Mouse (Mus musculus): ENCODE results near the gene Efna1. TPM values are rescaled to one million over a fixed set of nuclear protein-coding genes. Genes with fewer than 3 reads are reported as not detected.

Gene Efna1
- polyA plus RNA-seq, 1 experiment from 2014 or later = 59.6 TPM

DNA sequence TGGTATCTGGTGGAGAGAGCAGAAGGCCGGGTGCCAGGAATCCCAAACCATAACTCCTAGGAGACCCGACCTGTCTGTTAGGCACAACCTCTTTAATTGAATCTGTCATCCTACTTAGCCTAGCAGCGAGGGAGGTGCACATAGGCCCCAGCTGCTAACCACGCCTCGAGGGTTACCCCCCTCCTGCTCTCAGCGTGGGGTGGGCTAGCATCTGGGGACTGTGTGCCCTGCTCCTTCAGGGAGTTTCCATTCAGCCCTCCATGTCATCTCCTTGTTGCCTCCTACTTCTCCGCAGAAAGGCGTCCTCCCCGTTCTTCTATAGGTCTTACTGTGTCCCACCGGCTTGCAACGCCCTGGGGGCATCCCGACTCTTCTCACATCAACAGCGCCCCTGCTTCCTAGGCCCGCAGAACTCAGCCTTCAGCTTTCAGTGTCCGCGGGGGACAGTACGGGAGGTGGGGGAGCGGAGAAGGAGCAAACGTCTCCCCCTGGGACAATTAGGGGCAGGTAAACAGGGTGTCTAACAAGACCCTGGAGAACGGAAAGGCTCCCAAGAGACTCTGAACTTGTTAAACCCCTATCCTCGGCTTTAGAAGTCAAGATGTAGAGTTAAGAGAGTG lies 38.1 kb upstream of the Efna1 start:
- peaks cover 77% of the 10 kb centered on the region for H3K4me1 ChIP-seq
- H3K9me3 ChIP-seq = no peaks in the 10 kb centered on the region
- ATAC-seq (ENCODE audit: insufficient number of reproducible peaks, low FRiP score, low TSS enrichment, low read depth) = no peak
- H3K27me3 ChIP-seq = peaks cover 33% of the 10 kb centered on the region
- H3K4me3 ChIP-seq = peak overlapping the region; percentile 72
- no peaks in the 10 kb centered on the region for H3K36me3 ChIP-seq
- 14% methylated on average over 21 of the region's 21 CpGs for WGBS
- peak overlapping the region; percentile 55; the same call in 1 of the 2 replicates for H3K27ac ChIP-seq
- 0 out of 2 replicates have a peak overlapping the region, but pooled peaks have one; percentile 29 for H3K9ac ChIP-seq
- peak overlapping the region; percentile 98 for H3K4me2 ChIP-seq

DNA sequence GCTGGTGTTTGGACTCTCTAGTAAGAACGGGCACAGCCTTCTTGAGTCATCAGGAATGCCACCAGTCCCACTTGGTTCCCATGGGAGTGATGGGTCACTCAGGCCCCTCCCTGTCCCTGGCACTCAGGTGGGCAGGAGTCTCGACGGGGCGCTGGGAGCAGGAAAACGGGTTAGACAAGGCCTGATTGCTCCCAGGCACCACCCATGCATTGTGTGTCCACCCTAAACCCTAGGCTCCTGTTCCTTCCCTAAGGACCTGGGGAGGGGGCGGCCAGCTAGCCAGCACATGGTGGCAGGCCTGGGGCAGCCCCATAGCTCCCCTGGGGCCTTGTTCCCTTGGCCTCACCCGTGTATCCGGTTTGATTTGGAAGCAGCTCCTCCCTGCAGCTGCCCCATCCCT lies 37.4 kb upstream of the Efna1 start:
- Histone ChIP-seq H3K27me3 (peaks cover 33% of the 10 kb centered on the region), H3K4me2 (no peak overlapping the region), H3K4me3 (no peak overlapping the region), H3K9me3 (no peaks in the 10 kb centered on the region), H3K4me1 (peaks cover 77% of the 10 kb centered on the region), H3K27ac (no peak overlapping the region), H3K36me3 (no peaks in the 10 kb centered on the region), H3K9ac (no peak overlapping the region)
- 70% methylated on average over 8 of the region's 8 CpGs for WGBS
- ATAC-seq (ENCODE audit: insufficient number of reproducible peaks, low FRiP score, low TSS enrichment, low read depth) = no peak

DNA sequence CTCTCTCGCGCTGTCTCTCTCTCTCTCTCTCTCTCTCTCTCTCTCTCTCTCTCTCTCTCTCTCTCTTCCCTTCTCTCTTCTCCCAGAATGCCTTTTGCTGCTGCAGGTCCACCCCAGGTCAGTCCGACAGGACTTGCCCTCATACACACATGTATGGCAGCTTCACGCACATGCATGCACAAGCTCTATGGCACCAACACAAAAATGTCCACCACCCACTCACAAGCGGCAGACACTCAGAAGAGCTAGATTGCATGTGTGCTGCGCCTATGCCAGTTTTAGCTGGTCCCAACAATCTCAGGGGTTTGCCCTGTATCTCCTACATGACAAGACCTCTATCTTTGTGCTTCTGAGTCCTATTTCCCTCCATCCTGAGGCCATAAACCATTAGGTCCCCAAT lies 36.3 kb upstream of the Efna1 start:
- H3K4me2 ChIP-seq = 0 out of 2 replicates have a peak overlapping the region, but pooled peaks have one; percentile 49
- no peaks in the 10 kb centered on the region for H3K36me3 ChIP-seq
- peaks cover 72% of the 10 kb centered on the region for H3K4me1 ChIP-seq
- 45% methylated on average over 6 of the region's 6 CpGs for WGBS
- H3K9ac ChIP-seq = no peak overlapping the region
- H3K27ac ChIP-seq = no peak overlapping the region
- H3K4me3 ChIP-seq = no peak overlapping the region
- H3K27me3 ChIP-seq = peaks cover 33% of the 10 kb centered on the region
- H3K9me3 ChIP-seq = no peaks in the 10 kb centered on the region
- no peak for ATAC-seq (ENCODE audit: insufficient number of reproducible peaks, low FRiP score, low TSS enrichment, low read depth)

DNA sequence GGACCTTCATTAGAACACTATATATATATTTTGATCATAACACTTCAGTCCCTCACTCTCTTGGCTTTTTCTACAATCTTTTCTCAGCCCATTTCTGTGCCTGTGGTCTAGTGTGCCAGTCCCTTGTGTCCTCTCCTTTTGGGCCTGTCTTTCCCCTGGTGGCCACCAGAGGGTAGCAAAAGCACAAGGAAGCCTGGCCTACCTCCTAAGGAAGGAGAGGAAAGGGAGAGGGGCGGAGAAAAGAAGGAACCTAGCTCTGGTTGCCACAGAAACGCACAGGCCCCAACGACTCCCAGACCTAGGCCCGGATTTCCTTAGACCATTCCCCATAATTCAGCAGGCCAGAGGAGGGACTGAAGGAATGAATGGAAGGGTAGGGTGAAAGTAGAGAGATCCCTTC lies 35.9 kb upstream of the Efna1 start:
- no peak overlapping the region for H3K9ac ChIP-seq
- ATAC-seq (ENCODE audit: insufficient number of reproducible peaks, low FRiP score, low TSS enrichment, low read depth) = no peak
- H3K4me1 ChIP-seq = peaks cover 67% of the 10 kb centered on the region
- H3K4me2 ChIP-seq = peak overlapping the region; percentile 49; the same call in 1 of the 2 replicates
- no peaks in the 10 kb centered on the region for H3K9me3 ChIP-seq
- H3K4me3 ChIP-seq = no peak overlapping the region
- H3K27me3 ChIP-seq = peaks cover 33% of the 10 kb centered on the region
- 2% methylated on average over 4 of the region's 4 CpGs for WGBS
- H3K27ac ChIP-seq = 0 out of 2 replicates have a peak overlapping the region, but pooled peaks have one; percentile 8
- no peaks in the 10 kb centered on the region for H3K36me3 ChIP-seq

DNA sequence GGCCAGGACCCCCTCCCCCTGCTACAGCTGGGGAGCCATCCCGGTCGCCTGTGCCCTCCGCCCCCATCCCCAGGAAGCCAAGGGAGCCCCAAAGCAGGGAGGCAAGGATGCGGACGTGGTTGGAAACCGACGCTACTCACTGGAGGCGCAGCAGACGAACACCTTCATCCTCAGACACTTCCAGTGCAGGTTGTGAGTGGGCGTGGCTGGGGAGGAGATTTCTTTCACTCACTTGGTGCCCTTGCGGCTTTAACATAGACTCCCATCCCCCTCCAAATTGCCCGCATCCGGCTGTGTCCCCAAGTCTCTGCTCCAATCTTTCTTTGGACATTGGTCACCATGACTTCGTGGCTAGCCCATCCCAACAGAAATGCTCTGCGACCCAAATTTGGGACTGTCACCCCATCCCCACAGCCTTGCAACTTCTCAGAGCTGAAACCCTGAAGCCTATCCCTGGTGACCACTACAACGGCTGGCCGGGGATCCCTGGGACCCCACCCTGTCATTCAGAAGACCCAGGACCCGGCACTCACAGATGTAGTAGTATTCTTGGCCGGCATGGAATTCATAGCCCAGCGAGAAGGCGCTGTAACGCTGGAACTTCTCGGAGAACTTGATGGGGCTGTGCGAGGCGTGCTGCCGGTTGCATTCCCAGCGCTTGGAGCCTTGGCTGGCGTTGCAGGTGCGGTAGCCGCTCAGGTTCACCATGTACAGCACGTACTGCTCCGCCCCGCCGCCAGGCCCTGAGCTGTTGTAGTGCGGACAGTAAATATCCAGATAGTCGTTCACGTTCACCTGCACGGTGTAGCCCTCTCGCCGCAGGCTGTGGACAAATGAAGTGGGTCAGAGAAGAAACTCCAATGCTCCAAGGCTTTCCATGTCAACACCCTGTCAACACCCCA lies 35.2 kb upstream of the Efna1 start:
- no peak overlapping the region for H3K9ac ChIP-seq
- no peaks in the 10 kb centered on the region for H3K9me3 ChIP-seq
- H3K4me2 ChIP-seq = peak overlapping the region; percentile 49
- no peaks in the 10 kb centered on the region for H3K36me3 ChIP-seq
- ATAC-seq (ENCODE audit: insufficient number of reproducible peaks, low FRiP score, low TSS enrichment, low read depth) = no peak
- peaks cover 61% of the 10 kb centered on the region for H3K4me1 ChIP-seq
- peak overlapping the region; percentile 8; the same call in 1 of the 2 replicates for H3K27ac ChIP-seq
- peaks cover 29% of the 10 kb centered on the region for H3K27me3 ChIP-seq
- H3K4me3 ChIP-seq = peak overlapping the region; percentile 28
- WGBS = 14% methylated on average over 40 of the region's 40 CpGs

DNA sequence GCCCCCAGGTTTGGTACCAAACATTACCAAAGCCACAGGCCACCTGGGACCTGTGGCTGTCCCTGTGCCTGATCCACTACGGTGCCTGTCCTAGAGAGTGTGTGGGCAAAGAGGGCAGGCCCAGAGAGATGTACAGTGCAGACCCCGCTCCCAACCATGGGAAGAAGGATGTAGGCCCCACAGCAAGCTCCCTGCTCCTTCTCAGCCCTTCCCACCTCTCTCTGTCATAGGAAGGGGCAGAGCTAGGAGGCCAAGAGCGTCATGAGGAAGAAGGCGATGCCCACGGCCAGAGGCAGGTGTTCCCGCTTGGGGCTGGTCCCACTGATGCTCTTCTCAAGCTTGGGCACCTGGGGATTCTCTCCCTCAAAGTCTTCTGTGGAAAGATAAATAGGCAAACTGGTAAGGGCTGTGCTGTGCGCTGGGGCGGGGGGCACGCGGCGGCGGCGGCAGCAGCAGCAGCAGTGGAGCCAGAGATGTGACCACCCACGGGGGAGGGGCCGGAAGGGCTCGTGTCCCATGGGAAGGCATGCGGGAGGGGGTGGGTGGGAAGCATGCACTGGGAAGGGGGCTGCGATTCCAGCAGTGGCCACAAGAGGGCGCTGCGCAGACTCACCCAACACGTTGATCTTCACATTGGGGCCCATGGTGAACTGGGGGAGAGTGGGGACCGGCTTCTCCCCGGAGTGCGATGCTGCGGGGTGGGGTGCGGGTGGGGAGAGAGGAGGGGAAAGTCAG lies 34.4 kb upstream of the Efna1 start:
- ATAC-seq (ENCODE audit: insufficient number of reproducible peaks, low FRiP score, low TSS enrichment, low read depth) = no peak
- H3K9me3 ChIP-seq = no peaks in the 10 kb centered on the region
- H3K4me1 ChIP-seq = peaks cover 53% of the 10 kb centered on the region
- peak overlapping the region; percentile 1; the same call in 1 of the 2 replicates for H3K9ac ChIP-seq
- H3K4me2 ChIP-seq = peak overlapping the region; percentile 49
- peaks cover 21% of the 10 kb centered on the region for H3K27me3 ChIP-seq
- H3K4me3 ChIP-seq = peak overlapping the region; percentile 28
- WGBS = 6% methylated on average over 25 of the region's 26 CpGs
- no peaks in the 10 kb centered on the region for H3K36me3 ChIP-seq
- no peak overlapping the region for H3K27ac ChIP-seq

DNA sequence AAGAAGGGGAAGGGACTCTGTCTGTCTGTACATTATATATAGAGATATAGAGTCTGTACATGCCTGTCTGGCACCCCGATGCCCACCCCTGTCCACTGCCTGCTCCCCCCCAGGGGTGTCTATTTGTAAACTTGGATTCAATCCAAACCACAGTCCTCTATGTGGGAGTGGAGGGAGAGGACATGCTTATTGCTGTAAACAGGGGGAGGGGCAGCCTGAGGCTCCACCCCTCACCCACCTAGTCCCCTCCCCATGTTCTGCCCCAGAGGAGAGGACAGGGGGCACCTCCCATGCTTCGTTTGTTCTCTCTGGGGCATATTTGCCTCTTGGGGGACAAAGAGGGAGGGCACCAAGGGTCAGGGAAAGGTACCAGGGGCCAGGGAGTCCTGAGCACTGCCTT lies 33.8 kb upstream of the Efna1 start:
- no peaks in the 10 kb centered on the region for H3K9me3 ChIP-seq
- H3K36me3 ChIP-seq = no peaks in the 10 kb centered on the region
- H3K4me1 ChIP-seq = peaks cover 47% of the 10 kb centered on the region
- no peak overlapping the region for H3K4me3 ChIP-seq
- peaks cover 20% of the 10 kb centered on the region; the same call in 1 of the 2 replicates for H3K27me3 ChIP-seq
- 44% methylated on average over 2 of the region's 2 CpGs for WGBS
- no peak overlapping the region for H3K27ac ChIP-seq
- ATAC-seq (ENCODE audit: insufficient number of reproducible peaks, low FRiP score, low TSS enrichment, low read depth) = no peak
- 0 out of 2 replicates have a peak overlapping the region, but pooled peaks have one; percentile 1 for H3K9ac ChIP-seq
- H3K4me2 ChIP-seq = peak overlapping the region; percentile 49; the same call in 1 of the 2 replicates

DNA sequence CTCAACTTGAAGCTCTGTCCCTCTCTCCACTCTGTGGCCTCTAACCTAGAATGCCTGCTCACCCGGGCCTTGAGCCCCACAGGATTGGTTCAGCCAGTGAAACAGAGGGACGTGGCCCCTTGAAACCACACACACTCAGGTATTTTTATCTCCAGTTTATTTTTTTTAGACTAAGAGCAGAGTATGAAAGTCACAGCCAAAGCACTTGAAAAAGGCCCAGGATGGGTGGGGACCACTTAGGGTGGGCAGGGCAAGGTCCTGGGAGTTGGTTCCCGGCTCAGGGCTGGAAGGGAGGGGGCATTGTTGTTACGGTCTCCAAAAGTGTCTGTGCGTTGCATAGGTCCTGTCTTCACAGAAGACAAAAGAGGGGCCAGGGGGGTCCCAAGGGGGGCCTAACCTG lies 33.4 kb upstream of the Efna1 start:
- Histone ChIP-seq H3K9me3 (no peaks in the 10 kb centered on the region), H3K4me1 (peaks cover 42% of the 10 kb centered on the region), H3K27ac (no peak overlapping the region), H3K36me3 (no peaks in the 10 kb centered on the region), H3K27me3 (peaks cover 17% of the 10 kb centered on the region; the same call in 1 of the 2 replicates), H3K4me2 (no peak overlapping the region), H3K9ac (no peak overlapping the region), H3K4me3 (no peak overlapping the region)
- WGBS = 70% methylated on average over 5 of the region's 5 CpGs
- ATAC-seq (ENCODE audit: insufficient number of reproducible peaks, low FRiP score, low TSS enrichment, low read depth) = no peak

DNA sequence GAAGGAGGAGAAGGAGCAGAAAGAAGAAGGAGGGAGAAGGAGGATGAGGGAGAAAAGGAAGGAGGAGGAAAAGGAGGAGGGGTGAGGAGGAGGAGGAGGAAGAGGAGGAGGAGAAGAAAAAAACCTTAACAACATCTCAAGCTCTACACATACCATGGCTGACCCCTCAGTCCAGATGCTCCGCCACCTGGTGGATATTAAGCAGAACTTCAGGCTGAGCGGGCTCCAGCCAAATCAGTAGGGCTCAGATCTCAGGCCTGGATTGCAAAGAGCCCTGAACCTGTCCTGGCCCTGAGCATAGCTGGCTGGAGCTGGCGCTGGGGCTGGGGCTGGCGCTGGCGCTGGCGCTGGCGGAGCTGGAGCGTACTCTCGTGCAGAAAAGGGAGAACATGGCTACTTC lies 27.1 kb upstream of the Efna1 start:
- H3K9ac ChIP-seq = no peak overlapping the region
- no peaks in the 10 kb centered on the region for H3K9me3 ChIP-seq
- no peak overlapping the region for H3K4me2 ChIP-seq
- H3K4me1 ChIP-seq = peaks cover 18% of the 10 kb centered on the region; the same call in 1 of the 2 replicates
- H3K27ac ChIP-seq = no peak overlapping the region
- no peaks in the 10 kb centered on the region for H3K27me3 ChIP-seq
- H3K4me3 ChIP-seq = no peak overlapping the region
- ATAC-seq (ENCODE audit: insufficient number of reproducible peaks, low FRiP score, low TSS enrichment, low read depth) = peak; percentile 72
- no peaks in the 10 kb centered on the region for H3K36me3 ChIP-seq
- WGBS = 4% methylated on average over 9 of the region's 9 CpGs

DNA sequence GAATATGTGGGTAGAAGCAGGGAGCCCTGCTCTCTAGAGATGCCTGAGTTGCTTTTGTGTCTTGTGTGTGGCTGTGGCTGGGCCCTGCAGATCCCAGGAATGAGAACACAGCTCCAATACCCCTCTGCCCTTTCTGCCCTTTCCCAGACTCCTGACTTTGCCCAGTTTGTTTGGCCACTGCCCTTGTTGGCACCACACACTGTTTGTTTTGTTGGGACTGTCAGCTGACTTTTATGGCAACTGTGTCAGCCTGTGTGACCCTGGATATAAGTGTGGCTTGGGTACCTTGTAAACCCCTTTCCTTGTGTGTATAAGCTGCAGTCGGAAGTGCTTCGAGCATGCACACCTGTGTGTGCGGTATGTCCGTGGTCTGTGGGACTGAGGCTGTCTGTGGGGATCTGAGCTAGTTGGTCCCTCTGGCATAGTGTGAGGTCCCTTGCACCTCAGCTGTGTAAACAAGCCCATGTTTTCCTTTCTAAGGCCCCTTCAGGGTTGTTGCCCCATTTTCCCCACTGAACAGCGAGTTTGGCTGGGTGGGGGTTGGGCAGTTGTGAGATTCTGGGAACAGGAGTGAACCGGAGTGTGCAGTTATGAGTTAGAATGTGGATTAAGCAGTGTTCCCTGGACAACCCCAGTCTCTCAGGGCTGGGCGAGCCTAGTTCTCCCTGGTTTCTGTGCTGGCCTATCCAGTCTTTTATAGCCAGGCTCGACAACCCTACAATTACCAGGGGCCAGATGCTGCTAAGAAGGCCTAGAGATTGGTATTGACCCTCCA lies 24.8 kb upstream of the Efna1 start:
- H3K27me3 ChIP-seq = no peaks in the 10 kb centered on the region
- ATAC-seq (ENCODE audit: insufficient number of reproducible peaks, low FRiP score, low TSS enrichment, low read depth) = 0 out of 2 replicates have a peak, but pooled peaks have one; percentile 49
- no peak overlapping the region for H3K27ac ChIP-seq
- H3K4me2 ChIP-seq = no peak overlapping the region
- H3K9ac ChIP-seq = no peak overlapping the region
- no peaks in the 10 kb centered on the region for H3K9me3 ChIP-seq
- 45% methylated on average over 8 of the region's 8 CpGs for WGBS
- no peak overlapping the region for H3K4me3 ChIP-seq
- H3K36me3 ChIP-seq = no peaks in the 10 kb centered on the region
- H3K4me1 ChIP-seq = peaks cover 18% of the 10 kb centered on the region; the same call in 1 of the 2 replicates

DNA sequence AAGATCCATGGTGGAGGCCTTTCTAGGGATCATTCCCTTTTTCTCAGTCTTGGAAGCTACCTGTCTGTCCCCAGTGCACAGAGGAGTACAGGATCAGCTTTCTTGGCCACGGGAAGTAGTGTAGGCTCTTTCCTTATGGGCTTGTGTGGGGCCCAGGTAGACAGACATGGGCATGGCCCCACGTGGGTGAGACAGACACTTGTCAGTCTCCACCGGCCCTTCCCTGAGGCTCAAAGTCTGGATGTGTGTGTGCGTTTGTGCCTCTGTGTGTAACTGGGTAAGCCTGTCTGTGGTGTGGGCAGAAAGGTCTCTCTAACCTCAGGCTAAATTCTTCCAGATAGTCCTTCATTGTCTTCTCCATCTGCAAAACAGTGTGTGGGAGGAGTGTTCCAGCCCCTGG lies 24.2 kb upstream of the Efna1 start:
- no peak for ATAC-seq (ENCODE audit: insufficient number of reproducible peaks, low FRiP score, low TSS enrichment, low read depth)
- Histone ChIP-seq H3K9me3 (no peaks in the 10 kb centered on the region), H3K9ac (no peak overlapping the region), H3K4me2 (no peak overlapping the region), H3K4me1 (peaks cover 19% of the 10 kb centered on the region; the same call in 1 of the 2 replicates), H3K27me3 (no peaks in the 10 kb centered on the region), H3K4me3 (no peak overlapping the region), H3K27ac (no peak overlapping the region), H3K36me3 (no peaks in the 10 kb centered on the region)
- WGBS = 66% methylated on average over 4 of the region's 4 CpGs
